Mouse (Mus musculus) C2C12 (cell line): ENCODE measurements around the gene Fbxo39. TPM values are rescaled to one million over a fixed set of nuclear protein-coding genes. Genes with fewer than 3 reads are reported as not detected.

ENCODE experiments used
- H3K27me3 ChIP-seq: one replicate; pipeline ENCODE4 v1.6.1; 2011; ENCODE audit not compliant: control insufficient read depth, insufficient read depth, insufficient read length
- H3K36me3 ChIP-seq: one replicate; pipeline ENCODE4 v1.6.1; 2011; ENCODE audit not compliant: control insufficient read depth, insufficient read depth
- H3K4me3 ChIP-seq: one replicate; pipeline ENCODE4 v1.5.1; 2011; ENCODE audit warnings: mild to moderate bottlenecking, control low read depth; ENCODE audit not compliant: poor library complexity, insufficient read depth, severe bottlenecking
- H3K79me2 ChIP-seq: one replicate; pipeline ENCODE4 v1.6.1; 2011; ENCODE audit not compliant: control insufficient read depth, insufficient read depth
- H3K79me3 ChIP-seq: one replicate; pipeline ENCODE4 v1.6.1; 2011; ENCODE audit warnings: low read depth, control low read depth
- H3ac ChIP-seq: one replicate; pipeline ENCODE3; 2011; ENCODE audit warnings: low read depth; ENCODE audit not compliant: control insufficient read depth, insufficient read length
- CEBPB ChIP-seq: IDR thresholded peaks from one replicate; pipeline ENCODE4 v1.6.1; 2011; ENCODE audit warnings: low read depth, mild to moderate bottlenecking, control low read depth, moderate library complexity
- CTCF ChIP-seq: IDR thresholded peaks from one replicate; pipeline ENCODE4 v1.5.1; 2011; ENCODE audit not compliant: control insufficient read depth, insufficient read depth, insufficient read length
- FOSL1 ChIP-seq: IDR thresholded peaks from one replicate; pipeline ENCODE4 v1.8.0; 2011; ENCODE audit warnings: mild to moderate bottlenecking, low read length; ENCODE audit not compliant: poor library complexity, insufficient read depth, severe bottlenecking
- MAX ChIP-seq: IDR thresholded peaks from one replicate; pipeline ENCODE4 v1.6.1; 2011; ENCODE audit warnings: mild to moderate bottlenecking, control low read depth
- MYOD1 ChIP-seq: IDR thresholded peaks from one replicate; pipeline ENCODE4 v1.6.1; 2011; ENCODE audit warnings: low read depth; ENCODE audit not compliant: control insufficient read depth, insufficient read length
- MYOG ChIP-seq: IDR thresholded peaks from one replicate; pipeline ENCODE4 v1.6.1; 2011; ENCODE audit not compliant: control insufficient read depth, insufficient read length; ENCODE audit errors: extremely low read depth
- USF1 ChIP-seq: IDR thresholded peaks from one replicate; pipeline ENCODE4 v1.6.1; 2011; ENCODE audit warnings: low read depth, mild to moderate bottlenecking, control low read depth, moderate library complexity
- polyA plus RNA-seq: library from polyadenylated mRNA; unstranded; fragments of >200 nt; fragmentation: generic; extraction: Trizol; gene quantifications from one replicate; pipeline ENCODE4 v1.2.1, GENCODE M21; 2012; ENCODE audit warnings: missing spikeins

Gene Fbxo39
- polyA plus RNA-seq, 1 experiment, result not detected

- Histone ChIP-seq H3K79me2 (no peaks in the 10 kb centered on the region), H3K36me3 (no peaks in the 10 kb centered on the region), H3K27me3 (no peaks in the 10 kb centered on the region), H3K4me3 (no peak overlapping the region), H3ac (no peak overlapping the region), H3K79me3 (no peaks in the 10 kb centered on the region)
- no peak for TF ChIP-seq MAX
- no peak for TF ChIP-seq MYOD1
- no peak for TF ChIP-seq CTCF
- TF ChIP-seq CEBPB, result no peak
- TF ChIP-seq FOSL1, result no peak
- TF ChIP-seq USF1, result no peak
- no peak for TF ChIP-seq MYOG
Measured at GRCm38 (mm10) chr11:72302230-72302629, 12.0 kb upstream of the Fbxo39 start.

GRCm38 (mm10) chr11:72307461-72307860 lies 6.8 kb upstream of the Fbxo39 start:
- H3K36me3 ChIP-seq, result no peaks in the 10 kb centered on the region
- TF ChIP-seq CEBPB (no peak), MYOG (no peak), CTCF (no peak), FOSL1 (no peak), USF1 (no peak), MAX (no peak), MYOD1 (no peak)
- no peaks in the 10 kb centered on the region for H3K79me2 ChIP-seq
- no peaks in the 10 kb centered on the region for H3K79me3 ChIP-seq
- H3ac ChIP-seq, result no peak overlapping the region
- no peaks in the 10 kb centered on the region for H3K27me3 ChIP-seq
- no peak overlapping the region for H3K4me3 ChIP-seq

GRCm38 (mm10) chr11:72308982-72309381 lies 5.3 kb upstream of the Fbxo39 start:
- Histone ChIP-seq H3K79me2 (no peaks in the 10 kb centered on the region), H3K36me3 (no peaks in the 10 kb centered on the region)
- TF ChIP-seq MYOD1 (no peak), CTCF (no peak), MYOG (no peak), MAX (no peak), CEBPB (no peak), FOSL1 (no peak), USF1 (no peak)

GRCm38 (mm10) chr11:72310491-72310890 lies 3.8 kb upstream of the Fbxo39 start:
- Histone ChIP-seq H3K27me3 (no peaks in the 10 kb centered on the region), H3K4me3 (no peak overlapping the region), H3K79me3 (no peaks in the 10 kb centered on the region), H3ac (no peak overlapping the region), H3K36me3 (no peaks in the 10 kb centered on the region), H3K79me2 (no peaks in the 10 kb centered on the region)
- TF ChIP-seq USF1, result no peak
- no peak for TF ChIP-seq CTCF

More at GRCm38 (mm10) chr11:72308982-72309381, 5.3 kb upstream of the Fbxo39 start:
- Histone ChIP-seq H3K27me3 (no peaks in the 10 kb centered on the region), H3K79me3 (no peaks in the 10 kb centered on the region), H3K4me3 (no peak overlapping the region), H3ac (no peak overlapping the region)

GRCm38 (mm10) chr11:72311355-72312001 lies 2.8 kb upstream of the Fbxo39 start:
- no peaks in the 10 kb centered on the region for H3K79me2 ChIP-seq
- no peaks in the 10 kb centered on the region for H3K79me3 ChIP-seq
- TF ChIP-seq FOSL1, result no peak
- no peak overlapping the region for H3K4me3 ChIP-seq
- no peaks in the 10 kb centered on the region for H3K27me3 ChIP-seq
- H3ac ChIP-seq, result no peak overlapping the region
- no peaks in the 10 kb centered on the region for H3K36me3 ChIP-seq

GRCm38 (mm10) chr11:72318026-72318425 lies 3.8 kb downstream of the Fbxo39 start:
- TF ChIP-seq MYOG (no peak), FOSL1 (no peak), USF1 (no peak), CEBPB (no peak)
- Histone ChIP-seq H3ac (no peak overlapping the region), H3K79me2 (no peaks in the 10 kb centered on the region), H3K36me3 (no peaks in the 10 kb centered on the region), H3K4me3 (no peak overlapping the region), H3K79me3 (no peaks in the 10 kb centered on the region), H3K27me3 (no peaks in the 10 kb centered on the region)
